Mouse (Mus musculus) cortical plate, adult 2 months (tissue): ENCODE measurements around the gene Fancc.

Experiments used
- CTCF ChIP-seq: fragments of 200-500 bp; IDR thresholded peaks from 2 replicates; pipeline ENCODE4 v1.5.1; 2011; ENCODE audit warnings: mild to moderate bottlenecking, control low read depth, low read length; ENCODE audit not compliant: insufficient read depth; ENCODE audit errors: extremely low read depth
- POLR2A ChIP-seq: fragments of 200-500 bp; IDR thresholded peaks from 2 replicates; pipeline ENCODE4 v1.6.1; 2011; ENCODE audit warnings: mild to moderate bottlenecking, low read length, control low read depth; ENCODE audit not compliant: insufficient read depth; ENCODE audit errors: extremely low read depth

DNA sequence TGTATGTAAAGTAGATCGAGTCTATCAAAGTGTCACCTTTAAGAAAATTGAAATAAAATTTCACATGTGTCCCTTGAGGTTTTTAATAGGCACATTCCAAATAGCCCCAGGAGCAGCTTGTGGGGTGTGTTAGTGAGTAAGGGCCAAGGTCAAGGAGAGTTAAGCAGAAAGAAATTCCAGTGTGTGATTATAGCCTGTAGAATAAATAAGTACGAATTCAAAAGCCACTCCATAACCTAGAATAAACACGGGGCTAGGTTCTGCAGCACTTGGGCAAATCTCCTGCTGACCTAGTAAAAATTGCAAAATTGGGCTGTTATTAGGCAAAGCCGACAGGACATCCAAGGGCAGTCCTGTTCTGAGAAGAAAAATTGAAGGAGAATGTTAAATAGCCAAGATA is 37.9 kb upstream of the Fancc start:
- no peak for TF ChIP-seq CTCF
- TF ChIP-seq POLR2A, result no peak
